Mouse (Mus musculus) myocyte (in vitro differentiated cells): ENCODE results near the gene Magea5. TPM values are rescaled to one million over a fixed set of nuclear protein-coding genes. Genes with fewer than 3 reads are reported as not detected.
"Not testable (repeated sequence)": the region's sequence is repeated elsewhere in the genome, so short reads cannot be mapped to it uniquely, and the experiment has no call there.

Experiments used
- H3K27me3 ChIP-seq: one replicate; pipeline ENCODE4 v1.6.1; 2011; ENCODE audit not compliant: control insufficient read depth, insufficient read depth, insufficient read length
- H3K36me3 ChIP-seq: one replicate; pipeline ENCODE4 v1.6.1; 2011; ENCODE audit not compliant: control insufficient read depth, insufficient read depth
- H3K4me2 ChIP-seq: one replicate; pipeline ENCODE4 v1.6.1; 2011; ENCODE audit warnings: low read depth, control low read depth
- H3K4me3 ChIP-seq: one replicate; pipeline ENCODE4 v1.5.1; 2011; ENCODE audit warnings: mild to moderate bottlenecking, control low read depth, moderate library complexity
- H3K79me2 ChIP-seq: one replicate; pipeline ENCODE4 v1.6.1; 2011; ENCODE audit not compliant: control insufficient read depth, insufficient read depth
- H3ac ChIP-seq: one replicate; pipeline ENCODE4 v1.6.1; 2011; ENCODE audit not compliant: control insufficient read depth, insufficient read length
- CEBPB ChIP-seq: IDR thresholded peaks from 2 replicates; pipeline ENCODE4 v1.6.1; 2011; ENCODE audit warnings: mild to moderate bottlenecking, moderate library complexity; ENCODE audit not compliant: poor library complexity, insufficient read depth, severe bottlenecking
- E2F4 ChIP-seq: IDR thresholded peaks from one replicate; pipeline ENCODE4 v1.6.1; 2011; ENCODE audit warnings: mild to moderate bottlenecking, control low read depth, moderate library complexity; ENCODE audit not compliant: insufficient read depth
- MYOG ChIP-seq, 3 experiments: IDR thresholded peaks; one replicate each; pipeline ENCODE4 v1.6.1; 2011; ENCODE audit warnings: control low read depth in 2 of 3, low read depth in 2 of 3, mild to moderate bottlenecking in 2 of 3; ENCODE audit not compliant: insufficient read length in 2 of 3, control insufficient read depth in 1 of 3, insufficient read depth in 1 of 3
- POLR2AphosphoS2 ChIP-seq: IDR thresholded peaks from one replicate; pipeline ENCODE4 v1.6.1; 2011; ENCODE audit warnings: low read depth, control low read depth; ENCODE audit not compliant: insufficient read length
- REST ChIP-seq: IDR thresholded peaks from one replicate; pipeline ENCODE4 v1.6.1; 2011; ENCODE audit warnings: mild to moderate bottlenecking, control low read depth, moderate library complexity; ENCODE audit not compliant: insufficient read depth, insufficient read length
- SRF ChIP-seq: IDR thresholded peaks from one replicate; pipeline ENCODE4 v1.6.1; 2011; ENCODE audit warnings: low read depth; ENCODE audit not compliant: control insufficient read depth, insufficient read length
- TCF12 ChIP-seq: IDR thresholded peaks from one replicate; pipeline ENCODE4 v1.6.1; 2011; ENCODE audit warnings: mild to moderate bottlenecking, control low read depth; ENCODE audit not compliant: poor library complexity, insufficient read depth, severe bottlenecking
- polyA plus RNA-seq: library from polyadenylated mRNA; unstranded; fragments of >200 nt; fragmentation: generic; extraction: Trizol; gene quantifications from one replicate; pipeline ENCODE4 v1.2.1, GENCODE M21; 2012; ENCODE audit warnings: missing spikeins

Magea5 gene
- 0.60 TPM for polyA plus RNA-seq

- not testable (repeated sequence) for H3K36me3 ChIP-seq, H3K4me2 ChIP-seq, H3K4me3 ChIP-seq, H3K79me2 ChIP-seq, H3K27me3 ChIP-seq, H3ac ChIP-seq
Observed at GRCm38 (mm10) chrX:155063045-155063444, at the start of gene Magea5. TSS of gene Magea5 (minus strand) at chrX:155063145.

GRCm38 (mm10) chrX:155098024-155098423, 35.1 kb upstream of the Magea5 start:
- TF ChIP-seq MYOG (IDR thresholded peaks at IDR 0.05; ENCODE audit: control insufficient read depth in 1 of 3, insufficient read depth in 1 of 3, insufficient read length in 2 of 3, low read depth in 2 of 3) (no peak), E2F4 (no peak), SRF (no peak), CEBPB (no peak), REST (no peak), TCF12 (no peak), POLR2AphosphoS2 (no peak)
- no peaks in the 10 kb centered on the region for H3K36me3 ChIP-seq
- H3K4me2 ChIP-seq: no peak overlapping the region
- H3ac ChIP-seq: no peak overlapping the region
- H3K79me2 ChIP-seq: no peaks in the 10 kb centered on the region
- H3K4me3 ChIP-seq: no peak overlapping the region
- no peaks in the 10 kb centered on the region for H3K27me3 ChIP-seq

- not testable (repeated sequence) for H3K4me3 ChIP-seq, H3K4me2 ChIP-seq, H3K36me3 ChIP-seq, H3K79me2 ChIP-seq, H3K27me3 ChIP-seq, H3ac ChIP-seq
Observed at GRCm38 (mm10) chrX:155093566-155093965, 30.6 kb upstream of the Magea5 start, which contains the start of gene Magea2. TSS of gene Magea2 (minus strand) at chrX:155093666.

- H3K27me3 ChIP-seq, H3K4me2 ChIP-seq, H3K36me3 ChIP-seq, H3ac ChIP-seq, H3K79me2 ChIP-seq, H3K4me3 ChIP-seq: not testable (repeated sequence)
Observed at GRCm38 (mm10) chrX:155089693-155090092, 26.7 kb upstream of the Magea5 start, which contains the start of gene Magea1. TSS of gene Magea1 (minus strand) at chrX:155089793.

Other genes with a start within 250 kb of the Magea5 start
- not detected for gene Cldn34b1, start 172.9 kb downstream of the Magea5 start, polyA plus RNA-seq
- gene Magea6, start 127.2 kb downstream of the Magea5 start, polyA plus RNA-seq: 0.08 TPM
- 0.14 TPM for gene Magea3, start 113.6 kb downstream of the Magea5 start, polyA plus RNA-seq
- 2.6 TPM for gene Magea8, start 67.3 kb downstream of the Magea5 start, polyA plus RNA-seq
- gene Magea1, start 26.6 kb upstream of the Magea5 start, polyA plus RNA-seq: not detected
- gene Magea2, start 30.5 kb upstream of the Magea5 start, polyA plus RNA-seq: 0.17 TPM
- not detected for gene Cldn34b2, start 65.3 kb upstream of the Magea5 start, polyA plus RNA-seq
- gene Sat1, start 153.3 kb upstream of the Magea5 start, polyA plus RNA-seq: 305 TPM
- gene Acot9, start 199.3 kb upstream of the Magea5 start, polyA plus RNA-seq: 75.9 TPM